In genomic region chr17:63285265-63285939, GRCm38 (mm10) we compare ENCODE assay signal across 7 mouse cellular contexts.
DNase-seq lines count a peak whose midpoint lies in the region; ATAC-seq and TF ChIP-seq lines count a peak whose summit lies in the region.

No protein-coding gene starts in this region.

- TF ChIP-seq POLR2A in brain, embryonic 14.5 days (IDR thresholded peaks at IDR 0.05; ENCODE audit: borderline replicate concordance, extremely low read depth, insufficient read depth, insufficient read length, poor library complexity, severe bottlenecking) = no peak

- no peak overlapping the region for H3K4me2 ChIP-seq in lung, postnatal 0 days (replicated peaks; ENCODE audit: low read depth, low read length)

- peak; percentile 90 for DNase-seq in Muller cell, postnatal 12 days (ENCODE audit: inconsistent ontology term)
- DNase-seq in brain, embryonic 14.5 days (ENCODE audit: low read depth) = peak; percentile 95
- peak; percentile 43 for DNase-seq in gastrocnemius, adult 18-20 months (ENCODE audit: low spot score)
- DNase-seq in kidney, postnatal 36 days = peak; percentile 40 to 75
- DNase-seq in lung, postnatal 0 days (ENCODE audit: low spot score) = peak; percentile 86
- DNase-seq in right cerebral cortex, postnatal 36 days (ENCODE audit: low spot score in 2 of 2) = peak; percentile 63 to 69

- 33% methylated on average over 11 of the region's 11 CpGs for WGBS in lung, postnatal 0 days

- peak; percentile 22; the same call in 1 of the 2 replicates for TF ChIP-seq EP300 in lung, postnatal 0 days (IDR thresholded peaks at IDR 0.05)

- no peak for TF ChIP-seq CTCF in brain, embryonic 14.5 days (IDR thresholded peaks at IDR 0.05; ENCODE audit: borderline replicate concordance, extremely low read depth, insufficient read depth, insufficient read length)
- TF ChIP-seq CTCF in lung, postnatal 0 days (IDR thresholded peaks at IDR 0.05) = no peak

- no peaks in the 10 kb centered on the region for H3K9me3 ChIP-seq in lung, postnatal 0 days (ENCODE audit: low read length)

- no peak overlapping the region for H3K9ac ChIP-seq in lung, postnatal 0 days (replicated peaks; ENCODE audit: low read depth)

- no peaks in the 10 kb centered on the region for H3K36me3 ChIP-seq in lung, postnatal 0 days (ENCODE audit: insufficient read depth, low read length)

- peak; percentile 87 for ATAC-seq in lung, postnatal 0 days
- no peak for ATAC-seq in erythroblast, adult 5-6 weeks (replicated peaks; ENCODE audit: low FRiP score, poor library complexity, severe bottlenecking)

- H3K27ac ChIP-seq in lung, postnatal 0 days (ENCODE audit: low read length) = no peak overlapping the region

- peaks cover 13% of the 10 kb centered on the region; the same call in 1 of the 2 replicates for H3K4me1 ChIP-seq in lung, postnatal 0 days (ENCODE audit: insufficient read depth, low read depth, low read length)

- no peaks in the 10 kb centered on the region for H3K27me3 ChIP-seq in lung, postnatal 0 days (replicated peaks; ENCODE audit: insufficient read depth, low read length)

- no peak overlapping the region for H3K4me3 ChIP-seq in lung, postnatal 0 days (ENCODE audit: low read depth, low read length)

Comparison
In these comparisons a context has a peak if more than half of its experiments do, and no peak if none do; other contexts are left out.
1. DNase-seq: peak in every context shown above with its lines; median percentile 95 in brain, embryonic 14.5 days; 90 in Muller cell, postnatal 12 days; 86 in lung, postnatal 0 days; 66 in right cerebral cortex, postnatal 36 days; 58 in kidney, postnatal 36 days; 43 in gastrocnemius, adult 18-20 months.